Mouse (Mus musculus) heart, adult 2 months (tissue): ENCODE measurements around the gene Dab1.

Experiments used
- CTCF ChIP-seq: fragments of 200-600 bp; IDR thresholded peaks from 2 replicates; pipeline ENCODE4 v1.8.1; 2022; ENCODE audit warnings: antibody characterized with exemption, mild to moderate bottlenecking, moderate library complexity
- POLR2A ChIP-seq: fragments of 200-500 bp; IDR thresholded peaks from 2 replicates; pipeline ENCODE4 v1.6.1; 2011; ENCODE audit warnings: mild to moderate bottlenecking, low read depth, low read length, control low read depth; ENCODE audit not compliant: insufficient read depth

- TF ChIP-seq CTCF (no peak), POLR2A (no peak)
Observed at GRCm38 (mm10) chr4:104073920-104074459, 454.8 kb downstream of the Dab1 start.
